Mouse (Mus musculus) embryonic facial prominence, embryonic 14.5 days (tissue): Measurements from ENCODE around the gene Itsn1. TPM values are rescaled to one million over a fixed set of nuclear protein-coding genes. Genes with fewer than 3 reads are reported as not detected.

Source experiments
- ATAC-seq: fragments of 200-750 bp; cut with Nextera tagmentation; 2 replicates; pipeline ENCODE4 v1.8.0; 2017; ENCODE audit warnings: low read depth, moderate number of reproducible peaks, moderate TSS enrichment
- DNase-seq: peaks from one replicate; pipeline ENCODE4 v3.0.0-alpha.2; 2015; ENCODE audit warnings: low spot score
- H3K27ac ChIP-seq: fragments of 300-500 bp; sonication (generic); replicated peaks from 2 replicates; pipeline ENCODE4 v1.5.1; 2014; ENCODE audit warnings: low read depth, mild to moderate bottlenecking, low read length, moderate library complexity
- H3K27me3 ChIP-seq: fragments of 300-500 bp; sonication (generic); replicated peaks from 2 replicates; pipeline ENCODE4 v1.6.1; 2014; ENCODE audit warnings: low read length; ENCODE audit not compliant: control insufficient read depth, insufficient read depth
- H3K36me3 ChIP-seq: fragments of 300-500 bp; sonication (generic); 2 replicates; pipeline ENCODE4 v1.6.1; 2014; ENCODE audit warnings: low read length, mixed read lengths; ENCODE audit not compliant: control insufficient read depth, insufficient read depth
- H3K4me1 ChIP-seq: fragments of 300-500 bp; sonication (generic); 2 replicates; pipeline ENCODE4 v1.6.1; 2014; ENCODE audit warnings: antibody characterized with exemption, low read length; ENCODE audit not compliant: control insufficient read depth, insufficient read depth
- H3K4me2 ChIP-seq: fragments of 300-500 bp; sonication (generic); 2 replicates; pipeline ENCODE4 v1.6.1; 2014; ENCODE audit warnings: low read depth, mild to moderate bottlenecking, low read length, moderate library complexity, mixed read lengths
- H3K4me3 ChIP-seq: fragments of 300-500 bp; sonication (generic); 2 replicates; pipeline ENCODE4 v1.5.1; 2014; ENCODE audit warnings: low read depth, mild to moderate bottlenecking, low read length
- H3K9ac ChIP-seq: fragments of 300-500 bp; sonication (generic); 2 replicates; pipeline ENCODE4 v1.6.1; 2014; ENCODE audit warnings: low read depth, mild to moderate bottlenecking, low read length, moderate library complexity, mixed read lengths
- H3K9me3 ChIP-seq: fragments of 300-500 bp; sonication (generic); 2 replicates; pipeline ENCODE4 v1.6.1; 2016; ENCODE audit warnings: low read length; ENCODE audit not compliant: control insufficient read depth
- WGBS: fragments of 180-500 bp; shearing (Covaris S2); extraction: QIAGEN DNeasy Blood & Tissue Kit; methylation state at CpG from one replicate; pipeline ENCODE4 v1.1.7; 2014; 5-methylcytosine and 5-hydroxymethylcytosine counted together
- polyA plus RNA-seq: library from polyadenylated mRNA; unstranded; fragments of >200 nt; fragmentation: Nextera tagmentation; extraction: Ambion mirVana; gene quantifications from 2 replicates; pipeline ENCODE4 v1.2.1, GENCODE M21; 2014

Gene Itsn1
- polyA plus RNA-seq, 1 experiment from 2014 or later, result 30.1 TPM

DNA sequence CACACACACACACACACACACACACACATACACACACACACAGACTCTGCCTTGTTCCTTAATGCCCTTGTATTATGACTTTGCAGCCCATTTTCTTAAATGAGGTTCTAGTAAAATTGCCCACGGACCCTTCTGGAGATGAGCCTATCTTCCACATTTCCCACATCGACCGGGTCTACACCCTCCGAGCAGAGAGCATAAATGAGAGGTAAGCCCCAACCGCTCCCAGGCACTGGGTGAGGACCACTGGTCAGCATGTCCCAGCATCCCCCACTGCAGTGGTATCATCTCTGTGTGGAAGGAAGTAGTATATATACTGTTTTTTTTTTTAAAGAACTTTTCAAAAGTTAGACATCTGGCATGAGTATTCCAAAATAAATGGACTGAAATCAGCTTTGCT is 177.6 kb downstream of the Itsn1 start:
- WGBS, result 81% methylated on average over 5 of the region's 5 CpGs
- no peaks in the 10 kb centered on the region for H3K27me3 ChIP-seq
- no peak overlapping the region for H3K27ac ChIP-seq
- ATAC-seq (no peak), DNase-seq (no peak)
- H3K4me2 ChIP-seq, result no peak overlapping the region
- no peaks in the 10 kb centered on the region for H3K36me3 ChIP-seq
- no peak overlapping the region for H3K4me3 ChIP-seq
- peaks cover 6% of the 10 kb centered on the region; the same call in 1 of the 2 replicates for H3K4me1 ChIP-seq
- H3K9me3 ChIP-seq, result no peaks in the 10 kb centered on the region
- no peak overlapping the region for H3K9ac ChIP-seq

DNA sequence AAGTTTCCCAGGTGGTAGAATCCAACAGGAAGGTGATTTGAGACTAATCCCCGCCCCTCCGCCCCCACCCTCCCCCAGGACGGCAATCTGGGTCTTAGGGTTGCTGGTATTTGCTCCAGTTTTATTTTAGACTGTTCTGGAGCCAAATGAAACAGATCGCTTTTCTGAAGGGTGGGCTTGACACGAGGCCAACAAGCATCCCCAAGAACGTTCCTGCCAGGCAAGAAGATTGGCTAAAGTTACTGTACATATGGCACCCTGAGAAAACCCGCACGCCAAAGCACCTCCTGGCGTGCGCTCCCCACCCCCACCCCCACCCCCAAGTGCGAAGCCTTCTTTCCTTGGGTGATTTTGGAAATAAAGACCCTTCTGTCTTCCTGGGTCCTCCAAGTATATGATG is 178.1 kb downstream of the Itsn1 start:
- Histone ChIP-seq H3K4me1 (peaks cover 6% of the 10 kb centered on the region; the same call in 1 of the 2 replicates), H3K36me3 (no peaks in the 10 kb centered on the region), H3K4me2 (0 out of 2 replicates have a peak overlapping the region, but pooled peaks have one; percentile 15), H3K27ac (peak overlapping the region; percentile 39; the same call in 1 of the 2 replicates), H3K27me3 (no peaks in the 10 kb centered on the region), H3K4me3 (no peak overlapping the region), H3K9ac (no peak overlapping the region), H3K9me3 (no peaks in the 10 kb centered on the region)
- DNase-seq, result peak; percentile 65
- peak; percentile 86; the same call in 1 of the 2 replicates for ATAC-seq
- 61% methylated on average over 11 of the region's 11 CpGs for WGBS

DNA sequence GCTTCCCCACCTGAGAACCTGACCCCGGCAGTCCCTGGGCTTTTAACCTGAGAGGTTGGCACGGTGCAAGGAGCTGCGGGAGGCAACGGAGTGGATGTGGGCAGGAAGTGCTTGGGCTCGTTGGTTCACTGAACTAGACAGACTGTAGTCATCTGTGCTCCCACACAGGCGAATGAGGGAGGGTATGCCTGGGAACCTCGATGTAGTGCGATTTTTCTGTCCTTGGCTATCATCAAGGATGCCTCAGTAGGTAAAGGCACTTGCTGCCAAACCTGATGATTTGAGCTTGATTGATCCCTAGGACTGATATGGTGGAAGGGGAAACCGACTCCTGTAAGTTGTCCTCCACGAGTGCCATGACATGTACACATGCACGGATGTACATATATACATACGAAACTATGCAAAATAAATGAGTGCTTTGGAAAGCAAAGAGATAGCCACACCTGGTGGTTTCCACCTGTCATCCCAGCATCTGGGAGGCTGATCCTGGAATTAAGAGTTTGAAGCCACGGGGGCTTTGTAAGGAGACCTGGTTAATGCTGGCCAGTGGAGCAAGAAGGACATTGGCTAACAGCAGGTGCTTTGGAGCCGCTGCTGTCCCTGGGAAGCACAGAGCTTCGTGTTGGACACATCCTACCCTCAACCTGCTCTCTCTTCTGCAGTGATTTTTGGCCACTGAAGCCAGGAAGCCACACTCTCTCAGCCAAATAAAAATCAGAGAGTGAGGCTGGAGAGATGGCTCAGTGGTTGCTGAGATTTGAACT is 180.7 kb downstream of the Itsn1 start:
- no peak overlapping the region for H3K4me2 ChIP-seq
- WGBS, result 88% methylated on average over 15 of the region's 15 CpGs
- H3K4me3 ChIP-seq, result no peak overlapping the region
- H3K4me1 ChIP-seq, result peaks cover 6% of the 10 kb centered on the region; the same call in 1 of the 2 replicates
- no peak for DNase-seq
- H3K36me3 ChIP-seq, result no peaks in the 10 kb centered on the region
- H3K9me3 ChIP-seq, result no peaks in the 10 kb centered on the region
- ATAC-seq, result no peak
- H3K9ac ChIP-seq, result no peak overlapping the region
- no peak overlapping the region for H3K27ac ChIP-seq
- H3K27me3 ChIP-seq, result no peaks in the 10 kb centered on the region

DNA sequence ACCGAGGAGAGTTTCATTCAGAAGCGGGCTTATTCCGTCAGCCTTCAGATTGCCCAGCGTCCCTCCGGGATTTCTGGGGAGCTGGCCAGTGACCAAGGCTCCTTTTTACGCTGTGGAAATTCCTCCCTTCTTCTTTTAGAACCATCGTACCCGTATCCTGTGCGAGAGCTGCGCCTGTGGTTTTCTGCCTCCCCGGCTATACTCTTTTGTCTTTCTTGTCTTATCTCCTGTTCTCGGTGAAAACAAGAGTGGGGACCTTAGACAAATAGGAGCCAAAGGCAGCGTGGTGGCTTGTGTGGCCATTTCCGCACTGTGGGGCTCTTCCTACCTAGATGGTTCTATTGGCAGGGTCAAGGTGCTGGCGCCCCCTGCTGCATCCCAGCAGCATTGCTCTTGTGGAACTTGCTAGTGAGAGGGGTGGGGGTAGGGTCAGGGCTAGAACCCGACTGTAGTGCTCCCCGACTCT is 188.6 kb downstream of the Itsn1 start:
- Histone ChIP-seq H3K4me1 (0 out of 2 replicates have a peak, but pooled peaks cover 6% of the 10 kb centered on the region), H3K36me3 (no peaks in the 10 kb centered on the region), H3K27me3 (no peaks in the 10 kb centered on the region), H3K4me3 (peak overlapping the region; percentile 29), H3K9me3 (no peaks in the 10 kb centered on the region), H3K27ac (no peak overlapping the region), H3K9ac (peak overlapping the region; percentile 45; the same call in 1 of the 2 replicates), H3K4me2 (peak overlapping the region; percentile 52)
- WGBS, result 22% methylated on average over 17 of the region's 17 CpGs
- DNase-seq (peak; percentile 87), ATAC-seq (peak; percentile 84)

DNA sequence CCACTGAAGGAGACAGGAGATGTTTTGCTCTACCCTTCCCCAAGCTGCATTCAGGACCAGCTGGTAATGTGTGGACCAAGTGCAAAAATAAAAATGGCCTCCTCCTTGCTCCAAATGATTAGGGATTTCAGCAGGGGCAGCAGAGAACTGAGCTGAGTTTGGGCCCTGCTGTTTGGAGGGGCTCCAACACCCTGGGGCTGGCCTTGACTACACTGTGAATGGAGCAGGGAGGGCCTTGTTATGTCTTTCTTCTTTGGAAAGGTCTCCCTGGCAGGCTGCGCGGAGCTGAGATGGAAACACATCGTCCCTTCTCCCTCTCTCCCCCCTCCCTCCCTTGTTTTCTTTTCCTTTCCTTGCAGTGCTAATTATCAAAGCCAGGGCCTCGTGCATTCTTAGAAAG is 189.4 kb downstream of the Itsn1 start:
- WGBS, result 56% methylated on average over 4 of the region's 4 CpGs
- DNase-seq, result no peak
- ATAC-seq, result no peak
- Histone ChIP-seq H3K4me1 (0 out of 2 replicates have a peak, but pooled peaks cover 6% of the 10 kb centered on the region), H3K27me3 (no peaks in the 10 kb centered on the region), H3K9me3 (no peaks in the 10 kb centered on the region), H3K27ac (no peak overlapping the region), H3K36me3 (peaks cover under 1% of the 10 kb centered on the region; the same call in 1 of the 2 replicates), H3K4me3 (no peak overlapping the region), H3K4me2 (no peak overlapping the region), H3K9ac (no peak overlapping the region; the same call in 1 of the 2 replicates)

DNA sequence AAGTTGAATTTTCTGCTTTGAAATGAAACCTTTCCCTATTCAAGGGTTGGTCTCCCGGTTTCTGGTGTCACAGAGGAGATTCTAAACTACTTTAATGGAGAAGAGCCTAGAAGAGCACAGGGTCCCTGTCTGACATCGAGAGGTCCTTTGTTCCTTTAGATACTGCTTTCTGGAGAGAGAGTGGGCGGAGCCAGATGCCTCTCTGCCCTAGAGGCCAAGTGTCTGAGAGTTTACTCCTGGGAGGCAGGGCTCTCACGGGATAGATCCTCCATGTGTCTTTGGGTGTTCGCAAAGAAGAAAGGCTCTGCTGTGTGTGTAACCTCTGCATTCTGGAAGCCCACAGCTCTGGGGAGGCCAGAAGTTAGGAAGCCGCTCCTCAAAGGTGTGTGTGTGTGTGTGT is 190.0 kb downstream of the Itsn1 start:
- H3K9ac ChIP-seq, result no peak overlapping the region
- 54% methylated on average over 6 of the region's 6 CpGs for WGBS
- no peaks in the 10 kb centered on the region for H3K27me3 ChIP-seq
- H3K4me3 ChIP-seq, result no peak overlapping the region
- peaks cover 6% of the 10 kb centered on the region for H3K36me3 ChIP-seq
- H3K4me2 ChIP-seq, result no peak overlapping the region
- DNase-seq, result no peak
- H3K9me3 ChIP-seq, result no peaks in the 10 kb centered on the region
- H3K27ac ChIP-seq, result no peak overlapping the region
- H3K4me1 ChIP-seq, result 0 out of 2 replicates have a peak, but pooled peaks cover 6% of the 10 kb centered on the region
- no peak for ATAC-seq

DNA sequence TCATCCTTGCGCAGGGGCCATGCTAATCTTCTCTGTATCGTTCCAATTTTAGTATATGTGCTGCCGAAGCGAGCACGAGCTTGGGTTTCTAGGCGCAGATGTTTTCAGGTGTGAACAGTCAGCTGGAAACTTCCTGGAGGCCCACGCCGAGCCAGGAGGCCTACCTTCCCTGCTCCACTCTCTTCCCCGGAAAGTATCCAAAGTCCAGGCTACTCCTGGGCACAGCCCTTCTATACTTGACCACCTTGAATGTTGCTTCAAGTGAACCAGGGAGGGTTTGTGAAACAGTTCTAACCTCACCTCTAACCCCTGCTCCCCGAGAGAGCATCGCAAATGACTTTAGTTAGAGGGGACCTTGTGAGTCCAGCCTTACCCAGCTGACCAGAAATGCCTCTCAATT is 192.3 kb downstream of the Itsn1 start:
- Histone ChIP-seq H3K4me2 (no peak overlapping the region), H3K36me3 (peaks cover 29% of the 10 kb centered on the region), H3K4me1 (0 out of 2 replicates have a peak, but pooled peaks cover 6% of the 10 kb centered on the region), H3K4me3 (no peak overlapping the region), H3K9me3 (no peaks in the 10 kb centered on the region), H3K27me3 (no peaks in the 10 kb centered on the region), H3K9ac (no peak overlapping the region), H3K27ac (no peak overlapping the region)
- no peak for ATAC-seq
- 91% methylated on average over 11 of the region's 11 CpGs for WGBS
- DNase-seq, result no peak

DNA sequence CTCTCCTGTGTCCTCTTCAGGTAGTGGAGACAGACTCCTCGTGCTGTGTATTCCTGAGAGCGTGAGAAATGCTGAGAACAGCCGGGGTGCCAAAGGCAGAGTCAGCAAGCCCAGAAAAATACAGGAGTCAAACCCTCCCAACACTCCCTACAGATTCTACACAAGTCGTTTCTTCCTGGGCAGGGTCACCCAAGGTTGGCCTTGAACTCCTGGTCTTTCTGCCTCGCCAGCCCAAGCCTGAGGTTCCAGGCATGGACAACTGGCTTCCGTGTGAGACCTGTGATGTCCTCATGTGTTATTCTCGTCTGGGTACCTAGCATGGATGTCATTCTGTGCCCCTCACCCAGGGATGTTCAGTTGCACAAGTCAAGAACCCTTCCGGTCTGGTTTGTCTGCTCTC is 193.9 kb downstream of the Itsn1 start:
- ATAC-seq (no peak), DNase-seq (no peak)
- Histone ChIP-seq H3K4me1 (0 out of 2 replicates have a peak, but pooled peaks cover 6% of the 10 kb centered on the region), H3K9me3 (no peaks in the 10 kb centered on the region), H3K9ac (no peak overlapping the region), H3K4me2 (no peak overlapping the region), H3K27ac (no peak overlapping the region), H3K4me3 (no peak overlapping the region), H3K27me3 (no peaks in the 10 kb centered on the region), H3K36me3 (peaks cover 45% of the 10 kb centered on the region)
- WGBS, result 78% methylated on average over 8 of the region's 8 CpGs
